Mouse (Mus musculus) forebrain, embryonic 14.5 days (tissue): ENCODE results near the gene Zfp683. TPM values are rescaled to one million over a fixed set of nuclear protein-coding genes. Genes with fewer than 3 reads are reported as not detected.

ENCODE experiments used
- ATAC-seq: fragments of 200-750 bp; cut with Nextera tagmentation; 2 replicates; pipeline ENCODE4 v1.8.0; 2017; ENCODE audit warnings: mild to moderate bottlenecking, moderate library complexity
- DNase-seq: peaks from one replicate; pipeline ENCODE4 v3.0.0-alpha.2; 2015; ENCODE audit warnings: low spot score
- H3K27ac ChIP-seq: fragments of 300-500 bp; sonication (generic); 2 replicates; pipeline ENCODE4 v1.5.1; 2014; ENCODE audit warnings: low read depth, mild to moderate bottlenecking, control low read depth, low read length, moderate library complexity
- H3K27me3 ChIP-seq: fragments of 300-500 bp; sonication (generic); replicated peaks from 2 replicates; pipeline ENCODE4 v1.6.1; 2014; ENCODE audit warnings: low read length, control low read depth, mixed read lengths; ENCODE audit not compliant: control insufficient read depth, insufficient read depth
- H3K36me3 ChIP-seq: fragments of 300-500 bp; sonication (generic); 2 replicates; pipeline ENCODE4 v1.6.1; 2014; ENCODE audit warnings: low read length, control low read depth; ENCODE audit not compliant: control insufficient read depth, insufficient read depth
- H3K4me1 ChIP-seq: fragments of 300-500 bp; sonication (generic); 2 replicates; pipeline ENCODE4 v1.6.1; 2014; ENCODE audit warnings: antibody characterized with exemption, low read length, control low read depth; ENCODE audit not compliant: control insufficient read depth, insufficient read depth
- H3K4me2 ChIP-seq: fragments of 300-500 bp; sonication (generic); 2 replicates; pipeline ENCODE4 v1.6.1; 2014; ENCODE audit warnings: mild to moderate bottlenecking, control low read depth, low read length
- H3K4me3 ChIP-seq: fragments of 300-500 bp; sonication (generic); 2 replicates; pipeline ENCODE4 v1.5.1; 2014; ENCODE audit warnings: low read depth, low read length, control low read depth
- H3K9ac ChIP-seq: fragments of 300-500 bp; sonication (generic); 2 replicates; pipeline ENCODE4 v1.6.1; 2014; ENCODE audit warnings: mild to moderate bottlenecking, low read length, control low read depth, moderate library complexity
- H3K9me3 ChIP-seq: fragments of 300-500 bp; sonication (generic); replicated peaks from 2 replicates; pipeline ENCODE4 v1.6.1; 2016; ENCODE audit warnings: low read length, control low read depth, mixed read lengths; ENCODE audit not compliant: control insufficient read depth
- WGBS: fragments of 180-500 bp; shearing (Covaris S2); extraction: QIAGEN DNeasy Blood & Tissue Kit; methylation state at CpG from one replicate; pipeline ENCODE4 v1.1.7; 2014; 5-methylcytosine and 5-hydroxymethylcytosine counted together
- polyA plus RNA-seq: library from polyadenylated mRNA; unstranded; fragments of >200 nt; fragmentation: Nextera tagmentation; extraction: Ambion mirVana; gene quantifications from 2 replicates; pipeline ENCODE4 v1.2.1, GENCODE M21; 2014

The Zfp683 gene
- polyA plus RNA-seq, 1 experiment from 2014 or later: not detected

- no peaks in the 10 kb centered on the region for H3K36me3 ChIP-seq
- DNase-seq (no peak), ATAC-seq (no peak)
- H3K4me3 ChIP-seq: no peak overlapping the region
- peaks cover 11% of the 10 kb centered on the region for H3K27me3 ChIP-seq
- H3K4me1 ChIP-seq: peaks cover 9% of the 10 kb centered on the region
- H3K9me3 ChIP-seq: no peaks in the 10 kb centered on the region
- H3K27ac ChIP-seq: no peak overlapping the region
- no peak overlapping the region for H3K9ac ChIP-seq
- H3K4me2 ChIP-seq: no peak overlapping the region
- WGBS: 84% methylated on average over 4 of the region's 4 CpGs
These were observed 27.0 kb downstream of the Zfp683 start for GRCm38 (mm10) chr4:134080674-134081073.

GRCm38 (mm10) chr4:134081730-134082386 lies 28.2 kb downstream of the Zfp683 start:
- 1% methylated on average over 38 of the region's 41 CpGs for WGBS
- H3K36me3 ChIP-seq: no peaks in the 10 kb centered on the region
- peaks cover 9% of the 10 kb centered on the region for H3K4me1 ChIP-seq
- no peaks in the 10 kb centered on the region for H3K9me3 ChIP-seq
- ATAC-seq: peak; percentile 79
- H3K27ac ChIP-seq: no peak overlapping the region
- H3K4me3 ChIP-seq: peak overlapping the region; percentile 40
- H3K9ac ChIP-seq: peak overlapping the region; percentile 35; the same call in 1 of the 2 replicates
- DNase-seq: peak; percentile 56
- peaks cover 11% of the 10 kb centered on the region for H3K27me3 ChIP-seq
- H3K4me2 ChIP-seq: peak overlapping the region; percentile 69

- 13% methylated on average over 7 of the region's 7 CpGs for WGBS
- H3K27ac ChIP-seq: no peak overlapping the region
These were observed 28.8 kb downstream of the Zfp683 start for GRCm38 (mm10) chr4:134082460-134082859.

GRCm38 (mm10) chr4:134084999-134085398 lies 31.4 kb downstream of the Zfp683 start:
- DNase-seq (no peak), ATAC-seq (no peak)
- Histone ChIP-seq H3K4me2 (no peak overlapping the region), H3K9me3 (no peaks in the 10 kb centered on the region), H3K9ac (no peak overlapping the region), H3K4me3 (no peak overlapping the region), H3K4me1 (peaks cover 9% of the 10 kb centered on the region), H3K36me3 (no peaks in the 10 kb centered on the region), H3K27me3 (peaks cover 11% of the 10 kb centered on the region), H3K27ac (no peak overlapping the region)
- 91% methylated on average over 4 of the region's 4 CpGs for WGBS

More at GRCm38 (mm10) chr4:134082460-134082859, 28.8 kb downstream of the Zfp683 start:
- DNase-seq: no peak
- H3K9ac ChIP-seq: peak overlapping the region; percentile 35; the same call in 1 of the 2 replicates
- peak overlapping the region; percentile 69 for H3K4me2 ChIP-seq
- ATAC-seq: no peak
- H3K9me3 ChIP-seq: no peaks in the 10 kb centered on the region
- peaks cover 9% of the 10 kb centered on the region for H3K4me1 ChIP-seq
- peak overlapping the region; percentile 40 for H3K4me3 ChIP-seq
- no peaks in the 10 kb centered on the region for H3K36me3 ChIP-seq
- peaks cover 11% of the 10 kb centered on the region for H3K27me3 ChIP-seq

- Histone ChIP-seq H3K27me3 (no peaks in the 10 kb centered on the region), H3K27ac (no peak overlapping the region), H3K4me2 (no peak overlapping the region), H3K4me1 (no peaks in the 10 kb centered on the region; the same call in 1 of the 2 replicates), H3K9ac (no peak overlapping the region), H3K36me3 (no peaks in the 10 kb centered on the region), H3K4me3 (no peak overlapping the region), H3K9me3 (no peaks in the 10 kb centered on the region)
- DNase-seq (peak; percentile 60), ATAC-seq (no peak)
- 43% methylated on average over 7 of the region's 7 CpGs for WGBS
These were observed 33.8 kb downstream of the Zfp683 start for GRCm38 (mm10) chr4:134087412-134087811.

GRCm38 (mm10) chr4:134089029-134089428 lies 35.4 kb downstream of the Zfp683 start:
- Histone ChIP-seq H3K36me3 (no peaks in the 10 kb centered on the region), H3K4me2 (no peak overlapping the region)

GRCm38 (mm10) chr4:134090521-134091224 lies 37.0 kb downstream of the Zfp683 start:
- Histone ChIP-seq H3K4me1 (no peaks in the 10 kb centered on the region), H3K27ac (no peak overlapping the region), H3K9me3 (no peaks in the 10 kb centered on the region), H3K4me3 (no peak overlapping the region), H3K9ac (no peak overlapping the region), H3K4me2 (no peak overlapping the region), H3K36me3 (no peaks in the 10 kb centered on the region), H3K27me3 (no peaks in the 10 kb centered on the region)
- 83% methylated on average over 16 of the region's 16 CpGs for WGBS
- DNase-seq: no peak
- ATAC-seq: no peak

More at GRCm38 (mm10) chr4:134089029-134089428, 35.4 kb downstream of the Zfp683 start:
- no peak for ATAC-seq
- Histone ChIP-seq H3K27ac (no peak overlapping the region), H3K4me1 (no peaks in the 10 kb centered on the region), H3K9ac (no peak overlapping the region), H3K4me3 (no peak overlapping the region), H3K9me3 (no peaks in the 10 kb centered on the region), H3K27me3 (no peaks in the 10 kb centered on the region)
- 83% methylated on average over 9 of the region's 9 CpGs for WGBS
- no peak for DNase-seq

GRCm38 (mm10) chr4:134091225-134091529 lies 37.5 kb downstream of the Zfp683 start:
- H3K4me2 ChIP-seq: no peak overlapping the region
- no peak overlapping the region for H3K9ac ChIP-seq
- no peaks in the 10 kb centered on the region for H3K4me1 ChIP-seq
- 90% methylated on average over 6 of the region's 6 CpGs for WGBS
- no peak for ATAC-seq
- H3K36me3 ChIP-seq: no peaks in the 10 kb centered on the region
- DNase-seq: no peak
- no peak overlapping the region for H3K27ac ChIP-seq
- no peaks in the 10 kb centered on the region for H3K27me3 ChIP-seq
- H3K9me3 ChIP-seq: no peaks in the 10 kb centered on the region
- H3K4me3 ChIP-seq: no peak overlapping the region
